Mouse (Mus musculus) cerebellum, adult 9-10 months (tissue): ENCODE results near the gene Suz12.
"Not testable (repeated sequence)": the region's sequence is repeated elsewhere in the genome, so short reads cannot be mapped to it uniquely, and the experiment has no call there.

Experiments used
- DNase-seq: peaks from one replicate; pipeline ENCODE4 v3.0.0; 2022

The Suz12 gene

DNA sequence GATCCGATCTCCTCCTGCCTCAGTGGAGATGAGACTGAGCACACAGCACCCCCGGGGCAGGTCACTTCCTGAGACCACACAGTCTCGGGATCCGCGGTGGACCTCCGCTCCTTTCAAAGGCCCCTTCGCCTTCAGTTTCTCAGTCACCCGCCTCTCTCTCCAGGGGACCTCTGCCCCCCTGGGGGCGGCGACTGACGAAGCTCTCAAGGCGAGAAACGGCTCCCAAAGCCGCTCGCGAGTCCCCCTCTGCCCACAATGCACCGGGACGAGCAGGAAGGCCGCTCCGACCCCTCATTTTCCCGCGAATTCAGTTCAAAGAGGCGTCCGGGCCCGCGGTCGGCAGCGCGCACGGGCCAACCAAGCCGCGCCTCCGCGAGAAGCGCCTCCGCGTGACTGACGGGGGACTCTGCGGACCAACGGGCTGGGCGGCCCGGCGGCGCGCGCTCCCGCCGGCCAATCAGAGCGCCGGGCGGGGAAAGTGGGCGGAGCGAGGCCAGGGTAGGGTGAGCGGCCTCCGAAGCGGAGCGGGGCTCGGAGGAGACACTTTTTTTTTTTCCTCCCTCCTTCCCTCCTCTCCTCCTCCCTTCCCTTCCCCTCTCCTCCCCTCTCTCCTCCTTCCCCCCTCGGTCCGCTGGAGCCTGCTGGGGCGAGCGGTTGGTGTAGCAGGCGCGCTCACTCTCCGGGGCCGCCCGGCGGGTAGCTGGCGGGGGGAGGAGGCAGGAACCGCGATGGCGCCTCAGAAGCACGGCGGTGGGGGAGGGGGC lies at the start of gene Suz12:
TSS of gene Suz12 (plus strand) at position 515 of the 764 bp plus-strand sequence.
- DNase-seq: peak; percentile 92

DNA sequence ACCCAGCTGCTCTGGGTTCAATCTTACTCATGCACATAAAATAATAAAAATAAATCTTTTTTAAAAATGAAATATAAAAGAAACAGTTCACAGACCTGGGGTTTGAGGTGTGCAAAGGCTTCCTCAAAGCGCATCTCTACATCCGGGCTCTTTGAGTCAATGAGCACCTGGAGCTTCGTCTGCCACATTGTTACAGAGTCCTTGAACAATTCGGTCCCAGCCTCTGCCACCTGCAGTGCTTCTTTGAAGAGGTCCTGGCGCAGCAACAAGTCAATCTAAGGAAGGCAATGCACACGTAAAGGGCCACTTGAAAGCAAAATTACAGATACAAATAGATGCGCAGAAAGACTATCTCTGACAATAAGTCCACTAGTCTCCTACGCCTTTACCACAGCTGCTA lies 49.8 kb upstream of the Suz12 start:
- no peak for DNase-seq

DNA sequence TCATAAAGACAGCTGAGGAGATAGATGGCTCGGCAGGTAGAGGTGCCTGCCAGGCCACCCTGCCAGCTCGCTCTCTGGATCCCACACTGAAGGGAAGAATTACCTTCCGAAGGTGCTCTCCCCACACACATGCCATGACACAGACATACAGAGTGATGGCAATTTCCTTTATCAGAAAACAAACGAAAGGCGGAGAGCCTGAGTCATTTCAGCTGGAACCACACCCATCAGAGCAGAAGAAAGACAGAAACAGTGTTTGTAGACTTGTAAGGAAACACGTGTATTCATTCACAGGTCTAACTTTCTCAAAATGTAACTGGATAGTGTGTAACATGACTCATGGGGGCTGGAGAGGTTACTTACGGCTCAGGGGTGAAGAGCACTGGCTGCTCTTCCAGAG lies 49.3 kb upstream of the Suz12 start:
- DNase-seq: no peak

DNA sequence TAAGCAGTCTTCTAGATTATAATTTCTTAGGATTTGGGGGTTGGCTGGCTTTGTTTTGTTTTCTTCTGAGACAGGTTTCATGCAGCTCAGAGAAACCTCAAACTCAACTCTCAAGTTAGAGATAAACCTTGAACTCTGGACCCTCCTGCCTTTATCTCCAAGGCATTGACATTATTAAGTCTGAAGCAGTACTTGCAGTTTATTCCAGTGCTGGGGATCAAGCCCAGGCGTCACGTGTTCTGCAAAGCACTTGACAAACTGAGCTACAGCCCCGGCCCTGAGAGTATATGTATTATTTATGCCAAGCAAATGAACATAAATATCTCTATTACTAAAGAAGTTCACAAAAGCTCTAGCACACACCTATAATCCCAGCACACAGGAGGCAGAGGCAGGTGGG lies 45.6 kb upstream of the Suz12 start:
- no peak for DNase-seq

DNA sequence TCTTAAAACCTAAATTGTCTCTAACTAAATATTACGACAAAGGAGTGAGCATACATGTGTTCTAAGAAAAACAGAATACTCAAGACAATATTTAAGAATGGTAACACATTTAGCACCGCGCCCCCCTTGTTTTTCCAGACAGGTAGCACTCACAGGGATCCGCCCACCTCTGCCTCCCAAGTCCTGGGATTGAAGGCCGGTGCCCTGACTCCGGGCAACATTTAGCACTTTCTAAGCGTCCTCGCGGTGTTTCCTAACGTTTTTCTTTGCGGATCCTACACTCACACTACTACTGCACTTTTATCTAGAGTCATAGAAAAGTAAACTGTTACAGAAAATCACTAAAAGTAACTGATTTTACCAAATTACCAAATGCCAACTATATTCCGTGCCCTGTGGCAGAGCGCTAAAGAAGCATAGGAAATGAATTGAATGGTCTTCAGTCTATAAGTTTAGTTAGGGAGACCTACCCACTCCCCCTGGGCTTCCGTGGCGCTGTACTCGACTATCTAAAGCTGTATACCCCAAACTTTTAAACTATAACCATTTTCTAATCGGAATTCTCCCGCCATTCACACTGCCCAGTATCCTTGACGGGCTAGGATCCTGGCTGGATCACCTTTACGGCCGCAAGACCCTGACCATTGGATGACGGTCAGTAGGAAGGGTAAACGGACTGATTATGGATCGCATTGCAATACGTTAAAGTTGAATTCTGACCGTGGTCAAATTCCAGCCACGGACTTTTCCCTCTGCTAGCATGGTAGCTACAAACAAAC lies 31.4 kb upstream of the Suz12 start:
- DNase-seq: no peak

DNA sequence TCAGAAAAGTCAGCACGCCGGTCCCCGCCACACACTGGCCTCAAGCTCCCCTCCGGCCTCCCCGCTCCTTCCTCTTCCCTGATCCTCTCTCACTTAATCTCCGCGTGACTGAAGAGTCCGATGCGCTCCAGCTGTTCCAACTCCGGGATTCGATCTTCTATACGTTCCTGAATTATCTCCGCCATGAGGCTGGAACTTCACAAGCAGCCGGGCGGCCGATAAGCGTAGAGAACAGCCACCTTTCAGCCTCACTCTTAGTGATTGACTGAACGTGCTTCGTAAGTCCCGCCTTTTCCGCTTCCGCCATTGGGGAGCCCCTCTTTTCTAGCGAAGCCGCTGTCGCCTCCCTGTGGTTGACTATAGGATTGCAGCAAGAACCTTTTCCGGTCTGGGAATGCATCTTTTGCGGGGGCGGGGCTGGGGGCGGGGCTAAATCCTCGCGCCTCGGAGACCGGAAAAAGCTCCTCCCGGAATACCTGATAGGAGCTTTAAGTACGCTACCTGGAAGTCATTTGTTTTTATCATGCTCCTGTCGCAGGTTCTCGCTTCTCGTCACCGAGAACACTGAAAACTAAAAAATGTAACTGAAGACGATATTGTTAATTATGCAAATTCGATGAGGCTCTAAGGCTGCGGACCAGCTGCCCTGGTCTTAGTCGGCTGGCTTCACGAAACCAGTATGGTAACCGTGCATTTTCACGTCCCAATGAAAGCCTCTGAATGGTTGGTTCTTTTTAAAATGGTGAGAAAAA lies 30.6 kb upstream of the Suz12 start, which contains the start of gene Utp6:
TSS of gene Utp6 (minus strand) at position 266 of the 752 bp plus-strand sequence.
- DNase-seq: peak; percentile 99

DNA sequence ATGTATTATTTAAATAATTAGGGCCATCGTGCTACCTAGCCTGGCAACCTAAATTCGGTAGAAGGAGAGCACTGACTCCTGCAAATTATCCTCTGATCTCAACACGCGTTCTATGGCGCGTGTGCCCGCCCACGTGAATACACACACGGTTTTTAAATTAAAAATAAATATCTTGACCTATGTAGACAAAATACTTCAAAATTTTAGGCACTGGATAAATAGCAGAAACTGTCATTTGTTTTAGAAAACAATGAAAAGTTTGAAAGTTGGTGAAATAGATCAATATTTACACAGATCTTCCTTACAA lies 30.1 kb upstream of the Suz12 start:
- DNase-seq: no peak

DNA sequence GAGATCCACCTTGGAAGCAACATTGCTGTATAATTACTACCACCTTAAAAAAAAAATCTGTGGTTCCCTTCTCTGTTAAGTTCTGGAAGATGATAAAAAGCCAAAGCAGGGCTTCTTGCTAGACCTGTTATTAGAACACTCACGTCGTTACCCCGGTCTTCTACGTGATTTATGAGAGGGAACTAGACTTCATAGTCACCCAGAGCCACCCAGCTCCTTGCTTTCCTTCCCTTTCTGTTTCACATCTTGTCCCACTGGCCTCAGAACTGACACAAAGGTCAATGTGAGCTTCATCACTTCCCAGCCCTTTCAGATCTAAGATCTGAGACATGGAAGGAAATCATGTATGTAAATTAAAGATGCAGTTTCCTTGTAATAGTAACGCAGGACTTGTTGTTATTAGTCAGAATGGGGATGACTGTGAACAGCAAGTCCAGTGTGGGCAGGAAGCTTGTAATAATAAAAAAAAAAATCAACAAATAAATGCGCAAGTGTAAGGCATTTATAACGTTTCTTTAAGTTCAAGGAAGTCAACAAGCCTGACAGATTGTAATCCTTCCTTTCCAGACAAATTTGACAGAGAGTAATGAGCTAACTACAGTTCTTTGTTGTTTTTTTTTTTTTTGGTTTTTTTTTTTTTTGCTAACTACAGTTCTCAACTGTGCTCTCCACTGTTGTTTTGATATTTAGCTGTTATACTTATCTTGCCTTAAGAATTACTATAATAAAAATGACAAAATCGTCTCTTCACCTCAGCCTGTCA lies 29.5 kb upstream of the Suz12 start:
- no peak for DNase-seq

DNA sequence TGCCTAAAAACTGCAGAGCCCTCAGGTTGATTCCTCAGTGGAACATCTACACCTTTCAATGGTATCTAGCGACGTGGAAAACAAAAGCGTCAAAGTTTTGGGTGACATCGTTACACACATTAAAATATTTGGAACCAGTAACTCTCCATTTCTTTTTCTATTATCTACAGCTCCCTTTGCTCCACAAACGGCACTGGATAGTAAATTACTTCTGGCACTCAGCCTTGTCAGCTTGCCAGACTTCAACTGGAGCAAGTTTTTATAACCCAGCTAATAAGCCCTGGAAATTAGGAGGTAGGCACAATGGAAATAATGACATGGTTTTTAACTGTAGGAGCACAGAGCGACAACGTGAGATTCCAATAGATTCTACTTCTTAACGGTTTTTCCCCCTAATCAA lies 27.0 kb upstream of the Suz12 start:
- DNase-seq: no peak

DNA sequence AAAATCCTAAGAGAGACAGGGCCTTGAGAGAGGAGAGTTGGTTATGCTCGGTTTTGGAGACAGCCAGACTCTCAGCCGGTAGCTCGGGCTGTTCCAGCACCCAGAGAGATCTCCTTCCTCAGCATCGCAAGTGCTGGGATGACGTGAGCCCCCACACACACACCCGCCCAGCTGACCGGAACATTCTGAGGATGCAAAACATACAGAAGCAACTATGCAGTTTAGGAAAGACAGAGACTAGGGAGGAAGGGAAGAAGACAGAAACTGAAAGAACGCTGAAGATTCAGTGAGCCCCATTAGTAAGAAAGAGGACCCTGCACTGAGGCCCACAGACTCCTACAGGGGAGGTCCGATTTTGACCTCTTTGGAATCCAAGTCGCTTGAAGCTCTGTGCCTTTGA lies 25.2 kb upstream of the Suz12 start:
- DNase-seq: no peak

DNA sequence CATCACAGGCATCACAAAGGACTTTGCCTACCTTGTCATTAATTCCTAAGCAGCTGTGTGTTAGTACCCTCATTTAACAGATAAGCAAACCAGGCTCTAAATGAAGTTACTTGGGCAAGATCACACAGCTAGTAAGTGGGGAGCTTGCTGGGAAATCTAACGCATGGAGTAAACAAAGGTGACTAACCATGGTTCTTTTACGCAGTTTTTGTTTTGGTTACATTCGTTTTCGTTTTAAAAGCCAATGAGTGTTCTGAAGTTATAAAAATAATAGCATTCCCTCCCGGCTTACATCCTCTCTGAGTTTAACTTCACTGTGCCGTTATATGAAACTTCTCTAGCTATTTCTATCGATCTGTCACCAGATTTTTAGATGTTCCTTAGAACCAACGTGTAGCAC lies 19.8 kb upstream of the Suz12 start:
- DNase-seq: no peak

DNA sequence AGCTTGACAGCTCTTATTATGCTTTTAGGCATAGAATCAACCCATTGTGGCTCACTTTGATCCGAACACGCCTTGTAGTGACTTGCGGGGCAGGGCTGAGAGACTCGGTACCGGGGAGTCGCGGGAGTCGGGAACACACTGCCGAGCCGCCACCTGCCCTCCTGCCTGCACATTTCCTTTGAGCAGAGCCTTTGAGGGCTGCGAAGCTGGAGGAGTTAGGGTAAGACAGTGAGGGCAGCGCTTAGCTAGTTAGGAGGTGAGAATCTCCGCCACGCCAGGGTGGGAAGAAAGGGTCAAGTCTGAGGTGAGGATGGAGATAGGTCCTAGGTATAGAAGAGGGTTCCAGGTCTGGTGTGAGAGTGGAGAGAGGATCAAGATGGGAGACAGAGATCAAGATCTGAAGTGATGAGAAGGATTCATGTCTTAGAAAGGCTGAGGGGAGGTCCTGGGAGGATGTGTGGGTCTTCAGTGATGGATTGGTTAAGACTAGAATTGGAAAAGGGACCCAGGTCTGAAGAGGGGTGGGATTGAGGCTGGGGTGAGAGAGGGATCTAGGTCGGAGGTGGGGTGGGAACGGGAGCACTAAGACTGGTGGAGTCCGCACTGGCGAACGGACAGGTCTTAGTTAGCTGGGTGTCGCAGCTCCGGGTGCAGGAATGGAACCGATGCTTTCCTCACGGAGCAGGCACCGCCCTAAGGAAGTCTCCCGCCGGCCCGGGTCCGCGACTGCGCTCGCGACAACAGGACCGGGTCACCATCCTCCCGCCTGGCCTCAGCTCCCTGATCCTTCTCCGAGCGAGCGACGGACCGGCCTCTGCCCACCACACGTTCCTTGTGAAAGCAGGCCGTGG lies 19.1 kb upstream of the Suz12 start:
- DNase-seq: no peak

DNA sequence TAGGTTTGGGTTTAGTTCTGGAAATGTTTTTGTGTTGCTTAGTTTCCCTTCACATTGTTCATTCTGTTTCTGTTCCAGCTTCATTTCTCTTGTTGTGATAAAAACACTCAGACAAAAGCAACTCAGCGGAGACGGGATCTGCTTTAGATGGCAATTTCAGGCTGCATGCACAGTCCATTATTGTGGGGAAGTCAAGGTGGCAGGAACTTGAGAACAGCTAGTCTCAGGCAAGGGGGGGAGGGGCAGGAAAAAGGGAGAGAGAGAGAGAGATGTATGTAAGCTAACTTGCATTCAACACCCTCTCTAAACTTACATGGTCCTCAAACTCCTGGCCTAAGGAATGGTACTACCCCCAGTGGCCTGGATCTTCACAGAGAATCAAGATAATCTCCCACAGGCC lies 17.5 kb upstream of the Suz12 start:
- DNase-seq: no peak

DNA sequence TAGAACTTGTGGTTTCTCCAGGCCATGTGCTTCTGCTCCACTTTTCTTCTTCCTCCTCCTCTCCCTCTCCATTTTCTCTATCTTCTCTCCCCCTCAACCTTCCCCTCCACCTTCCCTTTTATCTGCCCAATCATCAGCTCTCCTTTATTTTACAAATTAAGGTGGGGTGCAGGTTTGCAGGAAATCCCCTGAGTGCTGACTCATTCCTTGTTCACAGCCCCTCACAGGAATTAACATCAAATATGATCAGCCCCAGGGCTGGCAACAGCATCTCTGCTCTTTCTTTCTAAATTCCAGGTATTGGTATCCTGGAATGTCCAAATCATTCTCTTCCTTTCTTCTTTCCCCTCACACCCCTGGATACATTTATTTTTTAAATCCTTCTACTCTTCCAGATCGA lies 16.7 kb upstream of the Suz12 start:
- DNase-seq: no peak

DNA sequence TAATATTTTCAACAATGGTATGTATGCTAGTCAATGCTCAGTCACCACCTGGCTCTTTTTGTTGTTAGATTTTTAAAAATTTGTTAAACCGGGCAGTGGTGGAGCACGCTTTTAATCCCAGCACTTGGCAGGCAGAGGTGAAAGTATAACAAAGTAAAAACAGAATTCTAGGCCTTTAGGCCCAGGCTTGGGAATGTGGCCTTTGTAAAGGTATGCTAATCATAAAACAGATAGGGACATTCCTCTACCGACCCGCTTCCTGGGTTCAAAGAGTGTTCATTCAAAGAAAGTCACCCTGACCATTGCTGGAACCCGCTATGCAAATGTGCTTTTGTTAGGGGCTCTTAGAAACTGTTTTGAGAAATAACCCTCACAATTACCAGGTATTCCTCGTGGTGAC lies 16.3 kb upstream of the Suz12 start:
- not testable (repeated sequence) for DNase-seq

DNA sequence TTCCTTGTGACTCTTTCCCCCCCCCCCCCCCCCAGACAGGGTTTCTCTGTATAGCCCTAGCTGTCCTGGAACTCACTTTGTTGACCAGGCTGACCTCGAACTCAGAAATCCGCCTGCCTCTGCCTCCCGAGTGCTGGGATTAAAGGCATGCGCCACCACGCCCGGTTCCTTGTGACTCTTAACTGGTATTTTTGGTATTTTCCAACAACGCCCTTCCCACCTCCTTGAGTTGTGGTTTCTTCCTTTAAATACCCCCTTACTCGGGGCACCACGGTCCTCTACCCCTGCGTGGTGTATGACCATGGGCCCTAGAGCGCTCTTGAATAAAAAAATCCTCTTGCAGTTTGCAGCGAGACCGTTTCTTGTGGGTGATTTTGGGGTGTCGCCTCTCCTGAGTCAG lies 15.8 kb upstream of the Suz12 start:
- DNase-seq: not testable (repeated sequence)

DNA sequence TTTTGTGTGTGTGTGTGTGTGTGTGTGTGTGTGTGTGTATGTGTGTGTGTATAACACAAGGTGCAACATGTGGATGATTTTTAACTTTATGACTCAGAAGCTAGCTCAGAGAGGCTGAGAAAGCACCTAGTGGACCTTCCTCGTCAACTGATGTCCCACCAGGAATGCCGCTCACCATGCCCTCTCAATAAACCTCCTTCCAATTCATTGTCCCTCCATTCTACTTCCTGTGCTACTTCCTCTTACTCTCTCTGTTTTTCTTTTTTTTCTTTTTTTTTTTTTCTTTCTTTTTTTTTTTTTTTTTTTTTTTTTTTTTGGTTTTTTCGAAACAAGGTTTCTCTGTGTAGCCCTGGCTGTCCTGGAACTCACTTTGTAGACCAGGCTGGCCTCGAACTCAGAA lies 15.2 kb upstream of the Suz12 start:
- DNase-seq: not testable (repeated sequence)

DNA sequence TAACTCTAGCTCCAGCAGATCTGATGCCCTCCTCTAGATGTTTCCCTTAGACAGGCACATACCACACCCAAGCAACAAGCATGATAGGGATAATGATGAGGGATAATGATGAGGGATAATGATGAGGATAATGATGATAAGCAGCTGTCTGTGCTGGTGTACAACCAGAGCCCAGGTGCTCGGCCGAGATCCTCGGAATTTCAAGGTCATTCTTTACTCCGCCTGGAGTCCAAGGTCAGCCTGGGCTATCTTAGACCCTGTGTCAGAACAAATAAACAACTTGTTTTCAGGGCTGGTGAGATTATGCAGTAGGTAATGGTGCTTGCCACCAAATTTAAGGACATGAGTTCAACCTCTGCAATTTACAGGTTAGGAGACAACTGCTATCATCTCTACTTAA lies 6.0 kb upstream of the Suz12 start:
- no peak for DNase-seq

DNA sequence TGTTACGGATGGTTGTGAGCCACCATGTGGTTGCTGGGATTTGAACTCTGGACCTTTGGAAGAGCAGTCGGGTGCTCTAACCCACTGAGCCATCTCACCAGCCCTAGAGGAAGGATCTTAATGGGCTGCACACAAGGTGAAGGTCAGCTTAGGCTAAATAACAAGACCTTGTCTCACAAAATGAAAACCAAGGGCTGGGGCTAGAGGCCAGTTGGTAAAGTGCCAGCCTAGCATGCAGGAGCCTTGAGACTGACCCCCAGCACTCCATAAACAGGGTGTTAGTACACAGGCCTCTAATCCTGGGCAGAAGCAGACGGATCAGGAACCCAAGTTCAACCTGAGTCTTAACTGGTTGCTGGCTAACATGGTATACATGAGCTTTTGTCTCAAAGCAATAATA lies 5.0 kb upstream of the Suz12 start:
- DNase-seq: no peak

DNA sequence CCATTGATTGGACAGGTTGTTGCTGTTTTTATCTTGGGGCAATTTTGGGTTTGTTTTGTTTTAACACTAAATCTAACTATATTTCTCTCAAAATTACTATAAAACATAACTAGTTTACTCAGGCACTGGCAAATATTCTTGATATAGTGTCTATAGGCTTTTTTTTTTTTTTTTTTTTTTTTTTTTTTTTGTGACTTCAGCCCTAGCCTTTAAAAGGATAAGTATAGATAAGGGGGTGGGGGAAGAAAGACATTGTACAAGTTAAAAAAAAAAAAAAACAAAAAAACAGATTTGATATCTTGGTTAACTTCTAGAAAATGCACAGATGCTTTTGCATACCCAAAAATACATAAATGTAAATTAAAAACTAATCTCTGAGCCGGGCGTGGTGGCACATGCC lies 2.8 kb upstream of the Suz12 start:
- DNase-seq: no peak

DNA sequence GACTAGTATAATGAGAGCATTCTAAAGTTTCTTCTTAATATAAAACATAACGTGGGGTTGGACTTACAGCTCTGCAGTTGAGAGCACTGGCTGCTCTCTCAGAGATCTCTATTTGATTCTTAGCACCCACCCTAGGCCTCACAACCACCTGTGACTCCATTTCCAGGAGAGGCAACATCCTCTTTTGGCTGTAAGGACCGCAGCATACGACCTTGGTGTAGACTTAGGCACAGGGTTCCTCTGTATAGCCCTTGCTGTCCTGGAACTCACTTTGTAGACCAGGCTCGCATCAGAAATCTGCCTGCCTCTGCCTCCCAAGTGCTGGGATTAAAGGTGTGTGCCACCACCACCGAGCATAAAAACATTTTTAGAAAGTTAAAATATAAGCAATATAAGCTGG lies 1.3 kb upstream of the Suz12 start:
- DNase-seq: peak; percentile 21

DNA sequence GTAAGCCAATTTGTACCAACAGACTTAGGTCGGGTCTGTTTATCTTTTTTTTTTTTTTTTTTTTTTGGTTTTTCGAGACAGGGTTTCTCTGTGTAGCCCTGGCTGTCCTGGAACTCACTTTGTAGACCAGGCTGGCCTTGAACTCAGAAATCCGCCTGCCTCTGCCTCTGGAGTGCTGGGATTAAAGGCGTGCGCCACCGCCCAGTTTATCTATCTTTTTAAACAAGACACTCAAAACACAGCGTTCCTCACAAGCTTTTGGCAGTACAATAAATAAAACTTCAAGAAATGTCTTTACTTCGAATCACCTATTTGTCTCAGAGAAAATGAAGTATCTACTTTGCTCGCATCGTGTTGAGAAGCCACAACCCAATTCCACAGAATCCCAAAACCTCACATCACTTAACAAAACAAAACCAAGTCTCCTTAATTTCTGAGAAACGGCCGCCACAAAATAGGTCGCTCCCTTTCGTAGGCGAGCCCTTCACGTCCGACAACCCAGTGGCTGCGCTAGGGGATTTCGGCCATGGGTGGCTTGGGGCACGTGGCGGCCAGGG lies 793 bp upstream of the Suz12 start:
- no peak for DNase-seq
